Mouse (Mus musculus) stomach, embryonic 14.5 days (tissue): ENCODE data around the gene Resp18. TPM values are rescaled to one million over a fixed set of nuclear protein-coding genes. Genes with fewer than 3 reads are reported as not detected.
A peak's percentile ranks its signal among the peaks of the same experiment; 100 is the strongest.

Experiments
- ATAC-seq: fragments of 200-750 bp; cut with Nextera tagmentation; 2 replicates; pipeline ENCODE4 v1.8.0; 2017; ENCODE audit warnings: low read depth, moderate TSS enrichment; ENCODE audit not compliant: insufficient number of reproducible peaks, insufficient read depth, low FRiP score
- H3K27ac ChIP-seq: fragments of 300-500 bp; sonication (generic); 2 replicates; pipeline ENCODE4 v1.5.1; 2014; ENCODE audit warnings: mild to moderate bottlenecking, low read length, moderate library complexity, mixed read lengths
- H3K27me3 ChIP-seq: fragments of 300-500 bp; sonication (generic); 2 replicates; pipeline ENCODE4 v1.6.1; 2014; ENCODE audit warnings: low read length, control low read depth, mixed read lengths; ENCODE audit not compliant: control insufficient read depth, insufficient read depth
- H3K36me3 ChIP-seq: fragments of 300-500 bp; sonication (generic); 2 replicates; pipeline ENCODE4 v1.6.1; 2014; ENCODE audit warnings: mild to moderate bottlenecking, control low read depth, low read length, moderate library complexity, mixed read lengths; ENCODE audit not compliant: control insufficient read depth, insufficient read depth
- H3K4me1 ChIP-seq: fragments of 300-500 bp; sonication (generic); 2 replicates; pipeline ENCODE4 v1.6.1; 2014; ENCODE audit warnings: low read length, control low read depth, mixed read lengths; ENCODE audit not compliant: control insufficient read depth, insufficient read depth
- H3K4me2 ChIP-seq: fragments of 300-500 bp; sonication (generic); replicated peaks from 2 replicates; pipeline ENCODE4 v1.6.1; 2014; ENCODE audit warnings: low read depth, low read length, control low read depth
- H3K4me3 ChIP-seq: fragments of 300-500 bp; sonication (generic); 2 replicates; pipeline ENCODE4 v1.5.1; 2014; ENCODE audit warnings: low read depth, low read length, control low read depth
- H3K9ac ChIP-seq: fragments of 300-500 bp; sonication (generic); replicated peaks from 2 replicates; pipeline ENCODE4 v1.6.1; 2014; ENCODE audit warnings: low read depth, mild to moderate bottlenecking, control low read depth, low read length, moderate library complexity, mixed read lengths
- H3K9me3 ChIP-seq: fragments of 300-500 bp; sonication (generic); 2 replicates; pipeline ENCODE4 v1.6.1; 2016; ENCODE audit warnings: low read depth, low read length, control low read depth; ENCODE audit not compliant: control insufficient read depth
- WGBS: fragments of 180-500 bp; shearing (Covaris S2); extraction: QIAGEN DNeasy Blood & Tissue Kit; methylation state at CpG from one replicate; pipeline ENCODE4 v1.1.7; 2014; 5-methylcytosine and 5-hydroxymethylcytosine counted together
- polyA plus RNA-seq: library from polyadenylated mRNA; unstranded; fragments of >200 nt; fragmentation: Nextera tagmentation; extraction: Ambion mirVana; gene quantifications from 2 replicates; pipeline ENCODE4 v1.2.1, GENCODE M21; 2014

Resp18 gene
- polyA plus RNA-seq, 1 experiment from 2014 or later, result 9.8 TPM

- peaks cover 7% of the 10 kb centered on the region; the same call in 1 of the 2 replicates for H3K36me3 ChIP-seq
- H3K9ac ChIP-seq, result no peak overlapping the region
- H3K27me3 ChIP-seq, result no peaks in the 10 kb centered on the region
- 41% methylated on average over 9 of the region's 9 CpGs for WGBS
- H3K27ac ChIP-seq, result peak overlapping the region; percentile 24; the same call in 1 of the 2 replicates
- peak; percentile 56 for ATAC-seq
- H3K9me3 ChIP-seq, result no peaks in the 10 kb centered on the region
- H3K4me3 ChIP-seq, result no peak overlapping the region
- H3K4me2 ChIP-seq, result no peak overlapping the region
- H3K4me1 ChIP-seq, result peaks cover 10% of the 10 kb centered on the region
Observed at GRCm38 (mm10) chr1:75248041-75248772, 30.0 kb downstream of the Resp18 start.

GRCm38 (mm10) chr1:75247071-75247930 is 30.9 kb downstream of the Resp18 start:
- no peak for ATAC-seq
- Histone ChIP-seq H3K4me1 (peaks cover 10% of the 10 kb centered on the region), H3K4me2 (no peak overlapping the region), H3K27ac (no peak overlapping the region), H3K27me3 (no peaks in the 10 kb centered on the region), H3K36me3 (peaks cover 7% of the 10 kb centered on the region), H3K4me3 (no peak overlapping the region), H3K9me3 (no peaks in the 10 kb centered on the region), H3K9ac (no peak overlapping the region)
- WGBS, result 75% methylated on average over 16 of the region's 16 CpGs

GRCm38 (mm10) chr1:75244836-75245235 is 33.4 kb downstream of the Resp18 start:
- H3K9me3 ChIP-seq, result no peaks in the 10 kb centered on the region
- WGBS, result 34% methylated on average over 4 of the region's 4 CpGs
- H3K4me3 ChIP-seq, result no peak overlapping the region
- H3K9ac ChIP-seq, result no peak overlapping the region
- 0 out of 2 replicates have a peak, but pooled peaks have one; percentile 34 for ATAC-seq
- no peak overlapping the region for H3K27ac ChIP-seq
- H3K27me3 ChIP-seq, result no peaks in the 10 kb centered on the region
- H3K4me1 ChIP-seq, result peaks cover 10% of the 10 kb centered on the region
- H3K4me2 ChIP-seq, result no peak overlapping the region
- H3K36me3 ChIP-seq, result peaks cover 20% of the 10 kb centered on the region

DNA sequence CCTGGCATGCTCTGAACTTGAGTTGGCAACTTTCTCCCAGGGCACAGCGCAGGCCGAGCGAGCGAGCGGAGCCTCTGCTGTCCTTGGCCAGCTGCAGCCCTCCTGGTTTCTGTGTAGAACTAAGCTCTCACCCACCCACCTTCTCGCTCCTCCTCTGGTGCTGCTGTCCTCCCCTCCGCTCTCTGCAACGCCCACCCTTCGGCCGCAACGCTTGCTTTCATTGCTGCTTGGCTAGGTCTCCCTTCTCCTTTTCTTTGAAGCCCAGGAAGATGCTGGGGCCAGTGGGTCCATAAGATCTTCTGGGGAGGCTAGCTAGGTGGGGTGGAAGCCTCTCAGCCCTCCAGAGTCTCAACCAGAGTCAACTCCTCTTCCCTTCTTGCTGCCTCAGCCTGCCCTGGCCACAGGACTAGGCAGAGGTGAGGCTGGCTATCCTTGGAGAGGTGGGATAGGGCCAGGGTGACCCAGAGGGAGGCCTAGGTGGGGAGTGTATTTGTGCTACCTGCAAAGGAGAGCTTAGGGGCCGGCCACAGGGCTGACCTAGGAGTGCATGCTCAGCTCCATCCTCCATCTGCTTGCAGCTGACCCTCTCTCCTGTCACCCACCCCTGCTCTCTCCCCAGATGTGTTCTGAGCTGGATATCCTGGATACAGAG is 33.9 kb downstream of the Resp18 start:
- no peaks in the 10 kb centered on the region for H3K27me3 ChIP-seq
- H3K4me3 ChIP-seq, result no peak overlapping the region
- H3K27ac ChIP-seq, result no peak overlapping the region
- 0 out of 2 replicates have a peak, but pooled peaks have one; percentile 4 for ATAC-seq
- H3K9ac ChIP-seq, result no peak overlapping the region
- H3K4me1 ChIP-seq, result peaks cover 10% of the 10 kb centered on the region
- peaks cover 21% of the 10 kb centered on the region for H3K36me3 ChIP-seq
- H3K4me2 ChIP-seq, result no peak overlapping the region
- no peaks in the 10 kb centered on the region for H3K9me3 ChIP-seq
- 87% methylated on average over 12 of the region's 12 CpGs for WGBS

- ATAC-seq, result no peak
- H3K4me2 ChIP-seq, result no peak overlapping the region
- no peaks in the 10 kb centered on the region for H3K27me3 ChIP-seq
- H3K9me3 ChIP-seq, result no peaks in the 10 kb centered on the region
- 88% methylated on average over 14 of the region's 14 CpGs for WGBS
- no peak overlapping the region for H3K4me3 ChIP-seq
- no peak overlapping the region for H3K27ac ChIP-seq
- peaks cover 8% of the 10 kb centered on the region for H3K4me1 ChIP-seq
- H3K36me3 ChIP-seq, result peaks cover 21% of the 10 kb centered on the region
- H3K9ac ChIP-seq, result no peak overlapping the region
Observed at GRCm38 (mm10) chr1:75243411-75243810, 34.8 kb downstream of the Resp18 start.

- H3K9ac ChIP-seq, result no peak overlapping the region
- no peak overlapping the region for H3K27ac ChIP-seq
- 85% methylated on average over 10 of the region's 10 CpGs for WGBS
- no peak for ATAC-seq
- no peak overlapping the region for H3K4me3 ChIP-seq
- peaks cover 2% of the 10 kb centered on the region; the same call in 1 of the 2 replicates for H3K4me1 ChIP-seq
- no peak overlapping the region for H3K4me2 ChIP-seq
- no peaks in the 10 kb centered on the region for H3K27me3 ChIP-seq
- H3K9me3 ChIP-seq, result no peaks in the 10 kb centered on the region
- peaks cover 21% of the 10 kb centered on the region for H3K36me3 ChIP-seq
Observed at GRCm38 (mm10) chr1:75239591-75239990, 38.6 kb downstream of the Resp18 start.

- peak within 1 kb of the TSS; percentile 53 for H3K9ac ChIP-seq
- under 1% methylated on average over 64 of the region's 64 CpGs for WGBS
Observed at GRCm38 (mm10) chr1:75236117-75237050, 41.8 kb downstream of the Resp18 start, which contains the start of gene Dnajb2. Dnajb2 (plus strand) TSS chr1:75236406.

More at GRCm38 (mm10) chr1:75236117-75237050, 41.8 kb downstream of the Resp18 start, which contains the start of gene Dnajb2:
- peak; percentile 92 for ATAC-seq
- Histone ChIP-seq H3K27ac (peak within 1 kb of the TSS; percentile 66), H3K27me3 (no peaks in the 10 kb centered on the region), H3K4me1 (peaks cover 2% of the 10 kb centered on the region; the same call in 1 of the 2 replicates), H3K4me2 (peak within 1 kb of the TSS; percentile 88), H3K4me3 (peak within 1 kb of the TSS; percentile 60), H3K36me3 (peaks cover 11% of the 10 kb centered on the region; the same call in 1 of the 2 replicates), H3K9me3 (no peaks in the 10 kb centered on the region)
